Mouse (Mus musculus): Measurements from ENCODE around the gene Klkb1.

GRCm38 (mm10) chr8:45344298-45344697 lies 49.6 kb upstream of the Klkb1 start:
- no peak for TF ChIP-seq ZNF384 (IDR thresholded peaks at IDR 0.05; ENCODE audit: low read depth, low read length)
- TF ChIP-seq NRF1 (IDR thresholded peaks at IDR 0.05; ENCODE audit: low read depth, low read length), result no peak
